Mouse (Mus musculus) intestine, postnatal 0 days (tissue): Measurements from ENCODE around the gene U90926. TPM values are rescaled to one million over a fixed set of nuclear protein-coding genes. Genes with fewer than 3 reads are reported as not detected.

Experiments used
- ATAC-seq: fragments of 200-750 bp; cut with Nextera tagmentation; 2 replicates; pipeline ENCODE4 v1.8.0; 2017; ENCODE audit warnings: mild to moderate bottlenecking, moderate TSS enrichment, moderate library complexity
- H3K27ac ChIP-seq: fragments of 300-500 bp; sonication (generic); 2 replicates; pipeline ENCODE4 v1.5.1; 2014; ENCODE audit warnings: mild to moderate bottlenecking, low read depth, low read length, moderate library complexity
- H3K27me3 ChIP-seq: fragments of 300-500 bp; sonication (generic); replicated peaks from 2 replicates; pipeline ENCODE4 v1.6.1; 2014; ENCODE audit warnings: low read length, mixed read lengths; ENCODE audit not compliant: control insufficient read depth, insufficient read depth
- H3K36me3 ChIP-seq: fragments of 300-500 bp; sonication (generic); 2 replicates; pipeline ENCODE4 v1.6.1; 2014; ENCODE audit warnings: mild to moderate bottlenecking, moderate library complexity; ENCODE audit not compliant: control insufficient read depth, insufficient read depth
- H3K4me1 ChIP-seq: fragments of 300-500 bp; sonication (generic); replicated peaks from 2 replicates; pipeline ENCODE4 v1.6.1; 2014; ENCODE audit warnings: antibody characterized with exemption, low read length, mixed read lengths; ENCODE audit not compliant: control insufficient read depth, insufficient read depth
- H3K4me2 ChIP-seq: fragments of 300-500 bp; sonication (generic); replicated peaks from 2 replicates; pipeline ENCODE4 v1.6.1; 2014; ENCODE audit warnings: low read depth, mild to moderate bottlenecking, moderate library complexity
- H3K4me3 ChIP-seq: fragments of 300-500 bp; sonication (generic); 2 replicates; pipeline ENCODE4 v1.5.1; 2014; ENCODE audit warnings: low read depth, low read length
- H3K9ac ChIP-seq: fragments of 300-500 bp; sonication (generic); 2 replicates; pipeline ENCODE4 v1.6.1; 2014; ENCODE audit warnings: mild to moderate bottlenecking, low read depth, low read length
- H3K9me3 ChIP-seq: fragments of 300-500 bp; sonication (generic); 2 replicates; pipeline ENCODE4 v1.6.1; 2016; ENCODE audit warnings: mixed run types; ENCODE audit not compliant: control insufficient read depth
- CTCF ChIP-seq: sonication (generic); IDR thresholded peaks from 2 replicates; pipeline ENCODE4 v1.5.1; 2016; ENCODE audit warnings: low read depth, mild to moderate bottlenecking, control low read depth, antibody characterized with exemption, moderate library complexity
- WGBS: fragments of 180-500 bp; shearing (Covaris S2); extraction: QIAGEN DNeasy Blood & Tissue Kit; methylation state at CpG from one replicate; pipeline ENCODE4 v1.1.7; 2014; 5-methylcytosine and 5-hydroxymethylcytosine counted together
- polyA plus RNA-seq: library from polyadenylated mRNA; unstranded; fragments of >200 nt; fragmentation: Nextera tagmentation; extraction: Ambion mirVana; gene quantifications from 2 replicates; pipeline ENCODE4 v1.2.1, GENCODE M21; 2015

The U90926 gene
- polyA plus RNA-seq, 1 experiment from 2014 or later = not detected

DNA sequence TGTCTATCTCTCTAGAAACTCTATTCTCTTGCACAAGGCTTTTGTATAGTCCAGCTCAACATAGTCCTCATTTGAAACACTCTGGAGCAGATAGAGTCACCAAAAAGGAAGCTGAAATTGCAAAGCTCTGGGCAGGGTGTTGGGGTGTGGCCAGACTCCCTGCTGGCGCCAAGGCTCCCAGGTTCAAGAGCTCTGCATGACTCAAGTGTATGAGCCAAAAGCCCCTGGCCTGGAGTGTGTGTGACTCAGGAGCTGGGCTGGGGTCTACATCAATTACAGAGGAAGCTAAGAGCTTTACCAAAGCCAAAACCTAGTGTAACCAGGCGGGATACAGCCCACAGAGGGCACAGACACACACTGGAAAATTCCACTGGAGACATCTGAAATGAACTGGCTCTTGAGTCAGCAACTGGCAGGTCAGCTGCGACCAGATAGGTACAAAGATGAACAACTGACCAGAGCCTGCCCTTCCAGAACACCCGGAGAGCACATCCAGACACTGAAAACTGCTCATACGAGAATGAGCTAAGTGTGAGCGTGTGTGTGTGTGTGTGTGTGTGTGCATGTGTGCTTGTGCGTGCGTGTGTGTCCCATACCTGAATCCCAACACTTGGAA, 5.2 kb upstream of the U90926 start:
- ATAC-seq = no peak

DNA sequence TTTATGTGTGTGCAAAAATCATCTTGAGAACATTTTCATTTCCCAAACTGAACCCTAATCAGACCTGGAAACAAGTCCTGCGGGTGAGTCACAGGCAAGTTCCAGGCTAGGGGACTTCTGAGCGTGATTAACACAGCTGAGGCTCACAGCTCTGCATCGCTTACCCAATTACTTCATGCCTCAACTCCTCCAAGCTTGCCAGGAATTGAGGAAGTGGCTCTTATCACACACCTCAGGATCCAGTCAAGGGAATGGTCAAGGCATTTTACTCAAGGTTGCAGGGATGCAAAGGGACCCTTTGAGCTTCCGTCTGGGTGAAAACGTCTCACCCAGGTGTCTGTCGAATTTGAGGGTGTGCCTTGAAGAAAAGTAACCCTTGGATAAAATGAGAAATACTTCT, 4.6 kb upstream of the U90926 start:
- WGBS = 63% methylated on average over 6 of the region's 6 CpGs
- H3K4me2 ChIP-seq = no peak overlapping the region
- H3K4me1 ChIP-seq = no peaks in the 10 kb centered on the region
- no peaks in the 10 kb centered on the region for H3K27me3 ChIP-seq
- ATAC-seq = no peak
- H3K27ac ChIP-seq = no peak overlapping the region
- no peaks in the 10 kb centered on the region for H3K36me3 ChIP-seq
- no peak overlapping the region for H3K4me3 ChIP-seq
- H3K9me3 ChIP-seq = no peaks in the 10 kb centered on the region
- H3K9ac ChIP-seq = no peak overlapping the region
- no peak for TF ChIP-seq CTCF

More for the DNA sequence above, 5.2 kb upstream of the U90926 start:
- H3K4me3 ChIP-seq = no peak overlapping the region
- no peaks in the 10 kb centered on the region for H3K27me3 ChIP-seq
- H3K9me3 ChIP-seq = no peaks in the 10 kb centered on the region
- no peak overlapping the region for H3K4me2 ChIP-seq
- no peak overlapping the region for H3K9ac ChIP-seq
- no peak overlapping the region for H3K27ac ChIP-seq
- no peaks in the 10 kb centered on the region for H3K36me3 ChIP-seq
- TF ChIP-seq CTCF = no peak
- no peaks in the 10 kb centered on the region for H3K4me1 ChIP-seq
- 82% methylated on average over 8 of the region's 8 CpGs for WGBS

DNA sequence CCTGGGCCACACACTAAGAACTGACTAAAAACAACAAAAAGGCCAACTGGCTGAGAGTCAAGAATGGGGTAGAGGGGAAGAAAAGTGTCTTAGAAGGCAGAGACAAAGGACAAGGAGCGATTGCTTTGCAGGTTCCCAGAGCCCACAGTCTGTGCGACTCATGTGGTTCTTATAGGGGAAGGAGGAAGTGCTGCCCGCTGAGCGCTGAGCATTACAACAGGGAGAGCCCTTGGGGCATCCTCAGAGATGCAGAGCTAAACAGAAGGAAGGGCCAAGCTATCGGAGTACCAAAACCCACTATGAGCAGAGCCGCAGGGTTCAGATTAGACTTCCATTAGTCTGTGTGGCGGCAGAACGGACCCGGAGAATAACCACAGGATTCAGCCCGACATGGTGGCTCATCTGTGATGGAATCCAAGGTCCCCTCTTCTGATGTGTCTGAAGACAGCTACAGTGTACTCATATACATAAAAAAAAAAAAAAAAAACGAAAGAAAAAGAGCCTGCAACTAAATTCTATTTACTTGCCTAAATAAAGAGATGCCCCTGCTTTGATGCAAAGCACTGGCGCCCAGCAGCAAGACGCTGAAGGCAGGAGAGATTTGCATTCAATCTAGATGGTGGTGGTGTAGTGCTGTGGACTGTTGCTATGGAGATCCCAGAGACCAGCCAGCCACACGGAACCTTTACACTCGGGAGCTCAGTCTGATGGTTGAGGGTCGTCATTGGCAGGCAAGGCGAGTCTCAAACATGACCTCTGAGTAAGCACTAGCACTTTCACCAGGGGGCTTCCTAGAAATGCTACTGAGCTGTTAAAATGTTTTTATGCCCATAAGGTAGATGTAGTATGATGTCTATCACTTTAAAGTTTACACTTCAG, 3.9 kb upstream of the U90926 start:
- H3K4me3 ChIP-seq = no peak overlapping the region
- H3K27ac ChIP-seq = no peak overlapping the region
- no peak overlapping the region for H3K9ac ChIP-seq
- 67% methylated on average over 17 of the region's 17 CpGs for WGBS
- H3K36me3 ChIP-seq = no peaks in the 10 kb centered on the region
- no peaks in the 10 kb centered on the region for H3K27me3 ChIP-seq
- H3K9me3 ChIP-seq = no peaks in the 10 kb centered on the region
- TF ChIP-seq CTCF = no peak
- ATAC-seq = no peak
- H3K4me2 ChIP-seq = no peak overlapping the region
- no peaks in the 10 kb centered on the region for H3K4me1 ChIP-seq

DNA sequence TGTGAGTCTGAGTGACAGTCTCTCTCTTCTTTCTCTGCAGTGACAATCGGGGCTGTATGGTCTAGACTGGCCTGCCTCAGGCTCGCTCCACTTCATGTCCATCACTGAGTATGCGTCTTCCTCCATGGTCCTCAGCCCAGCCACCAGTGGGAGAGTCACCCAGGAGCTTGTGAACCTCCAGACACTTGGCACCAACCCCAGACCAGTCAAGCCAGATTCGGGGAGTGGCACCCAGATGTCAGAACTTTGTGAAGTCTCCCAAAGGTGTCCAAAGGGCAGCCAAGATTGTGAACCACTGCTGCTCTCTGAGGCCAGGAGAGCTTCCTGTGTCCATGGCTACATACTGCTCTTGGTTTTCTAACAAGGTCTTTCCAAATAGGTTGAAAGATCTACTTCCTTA, 3.0 kb downstream of the U90926 start:
- no peak for TF ChIP-seq CTCF
- no peaks in the 10 kb centered on the region for H3K36me3 ChIP-seq
- no peak overlapping the region for H3K4me2 ChIP-seq
- no peak overlapping the region for H3K9ac ChIP-seq
- no peak overlapping the region for H3K4me3 ChIP-seq
- ATAC-seq = peak; percentile 61
- no peaks in the 10 kb centered on the region for H3K27me3 ChIP-seq
- no peaks in the 10 kb centered on the region for H3K9me3 ChIP-seq
- H3K27ac ChIP-seq = no peak overlapping the region
- no peaks in the 10 kb centered on the region for H3K4me1 ChIP-seq
- 87% methylated on average over 4 of the region's 4 CpGs for WGBS

DNA sequence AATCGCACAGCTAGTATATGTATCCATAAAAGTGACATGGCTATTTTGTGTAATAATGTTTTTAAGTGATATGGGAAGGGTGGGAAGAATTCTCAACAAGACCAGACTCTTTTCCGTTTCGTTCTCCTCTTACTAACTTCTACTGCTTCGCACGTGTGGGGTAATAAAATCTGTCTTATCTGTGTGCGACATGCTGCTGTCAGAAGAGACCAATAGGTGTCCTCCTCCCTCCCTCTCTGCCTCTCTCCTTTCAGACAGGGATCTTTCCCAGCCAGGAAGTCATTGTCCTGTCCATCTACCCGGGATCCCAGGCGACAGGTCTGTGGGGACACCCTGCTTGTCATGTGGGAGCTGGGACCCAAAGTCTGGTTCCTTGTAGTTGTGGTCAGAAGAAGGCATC, 5.0 kb downstream of the U90926 start:
- 37% methylated on average over 8 of the region's 8 CpGs for whole genome bisulfite sequencing
- Histone ChIP-seq H3K4me1 (no peaks in the 10 kb centered on the region), H3K9me3 (no peaks in the 10 kb centered on the region), H3K4me2 (no peak overlapping the region), H3K36me3 (no peaks in the 10 kb centered on the region), H3K27ac (no peak overlapping the region), H3K9ac (no peak overlapping the region), H3K27me3 (no peaks in the 10 kb centered on the region), H3K4me3 (no peak overlapping the region)
- no peak for ATAC-seq
- peak; percentile 32; the same call in 1 of the 2 replicates for TF ChIP-seq CTCF

DNA sequence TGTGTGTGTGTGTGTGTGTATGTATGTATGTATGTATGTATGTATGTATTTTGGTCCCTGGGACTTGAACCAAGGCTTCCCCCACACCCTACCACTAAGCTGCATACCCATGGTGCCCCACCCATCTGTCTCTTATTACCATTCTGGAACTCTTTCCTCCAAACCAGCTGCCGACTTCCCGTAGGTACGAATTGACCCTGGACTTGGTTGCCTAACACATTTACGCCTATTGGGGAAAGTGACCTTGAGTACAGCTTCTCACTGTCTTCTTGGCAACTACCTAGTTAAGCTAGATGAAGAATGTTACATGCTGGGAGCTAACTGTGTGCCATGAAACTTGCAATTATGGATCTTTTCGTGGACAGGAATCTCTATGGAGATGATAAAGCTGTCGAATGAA, 9.1 kb downstream of the U90926 start:
- no peak for ATAC-seq
- peaks cover 19% of the 10 kb centered on the region for H3K36me3 ChIP-seq
- no peaks in the 10 kb centered on the region for H3K27me3 ChIP-seq
- no peak for TF ChIP-seq CTCF
- no peak overlapping the region for H3K4me2 ChIP-seq
- no peak overlapping the region for H3K4me3 ChIP-seq
- WGBS = 62% methylated on average over 6 of the region's 6 CpGs
- H3K9ac ChIP-seq = no peak overlapping the region
- H3K9me3 ChIP-seq = no peaks in the 10 kb centered on the region
- peaks cover 5% of the 10 kb centered on the region; the same call in 1 of the 2 replicates for H3K4me1 ChIP-seq
- H3K27ac ChIP-seq = 0 out of 2 replicates have a peak overlapping the region, but pooled peaks have one; percentile 1
